16 mouse cellular contexts compared by ENCODE assay signal in the genomic region with DNA sequence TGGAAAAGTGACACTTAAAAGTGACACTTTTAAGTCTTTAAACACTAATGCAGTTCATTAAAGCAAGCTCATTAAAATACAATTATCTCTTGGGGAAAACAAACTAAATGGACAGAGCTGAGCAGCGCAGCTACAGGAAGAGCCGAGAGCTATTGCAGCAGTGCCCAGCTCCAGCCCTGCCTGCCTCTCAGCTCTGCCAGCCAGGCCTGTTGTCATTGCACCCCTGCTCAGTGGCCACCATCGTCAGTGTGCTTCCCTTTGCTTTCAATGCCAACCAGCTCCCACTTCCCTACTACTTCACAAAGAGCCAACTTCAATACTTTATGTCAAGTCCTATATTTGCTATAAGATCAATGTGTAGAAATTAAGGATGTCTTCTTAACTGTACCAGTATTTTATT.
"Had no signal": no experiment of that assay in that cellular context is flagged by ENCODE, and none has a peak within 500 bp of the region (broad histone marks: within the 10 kb centered on the region; RNA-seq: fewer than 3 reads in every experiment).

No protein-coding gene starts in this region.

- H3K9me3 ChIP-seq: neural tube, embryonic 13.5 days; neural tube, embryonic 15.5 days; stomach, embryonic 15.5 days had no signal

- H3K4me1 ChIP-seq: stomach, embryonic 15.5 days had no signal

- H3K4me3 ChIP-seq: neural tube, embryonic 13.5 days; neural tube, embryonic 15.5 days; stomach, embryonic 15.5 days had no signal

- DNase-seq: retina, postnatal 1 day; right cerebral cortex, adult 18-20 months; right cerebral cortex, postnatal 14 days; right cerebral cortex, postnatal 25 days; right cerebral cortex, postnatal 4 days; spleen, adult 18-20 months; thymus, adult 18-20 months; thymus, adult 2 months; thymus, postnatal 14 days; thymus, postnatal 25 days; thymus, postnatal 36 days; thymus, postnatal 4 days had no signal

- H3K36me3 ChIP-seq: neural tube, embryonic 13.5 days; neural tube, embryonic 15.5 days; stomach, embryonic 15.5 days had no signal

- H3K4me2 ChIP-seq: neural tube, embryonic 13.5 days; neural tube, embryonic 15.5 days; stomach, embryonic 15.5 days had no signal

- H3K9ac ChIP-seq: neural tube, embryonic 13.5 days; neural tube, embryonic 15.5 days; stomach, embryonic 15.5 days had no signal

- H3K27ac ChIP-seq: neural tube, embryonic 13.5 days; neural tube, embryonic 15.5 days; stomach, embryonic 15.5 days; stomach, postnatal 0 days had no signal

- H3K27me3 ChIP-seq: neural tube, embryonic 13.5 days; neural tube, embryonic 15.5 days; stomach, embryonic 15.5 days had no signal
